Mouse (Mus musculus) MEL (cell line): ENCODE data around the gene Dpm2. TPM values are rescaled to one million over a fixed set of nuclear protein-coding genes. Genes with fewer than 3 reads are reported as not detected.

ENCODE experiments used
- DNase-seq: peaks from one replicate; pipeline ENCODE4 v3.0.0; 2011; ENCODE audit warnings: low read depth, low spot score
- H3K27ac ChIP-seq: 2 replicates; pipeline ENCODE4 v1.5.1; 2012; ENCODE audit warnings: low read depth, mild to moderate bottlenecking, control low read depth, low read length, moderate library complexity; ENCODE audit not compliant: control insufficient read depth
- H3K27me3 ChIP-seq, 2 experiments: fragments of 150-350 bp in 1 of 2; sonication (generic) in 1 of 2; 2 replicates each; pipeline ENCODE4 v1.6.1; 2012; ENCODE audit warnings: low read length in 2 of 2, mild to moderate bottlenecking in 2 of 2, improper control_type of control experiment in 1 of 2, moderate library complexity in 1 of 2; ENCODE audit not compliant: insufficient read depth in 2 of 2, control insufficient read depth in 1 of 2
- H3K36me3 ChIP-seq, 2 experiments: 2 replicates each; pipeline ENCODE4 v1.6.1; 2012 to 2014; ENCODE audit warnings: low read length in 2 of 2, improper control_type of control experiment in 1 of 2, inconsistent platforms in 1 of 2, mild to moderate bottlenecking in 1 of 2; ENCODE audit not compliant: insufficient read depth in 2 of 2, control insufficient read depth in 1 of 2
- H3K4me1 ChIP-seq, 2 experiments: fragments of 150-350 bp in 1 of 2; sonication (generic) in 1 of 2; 2 replicates each; pipeline ENCODE4 v1.6.1; 2012; ENCODE audit warnings: low read length in 2 of 2, improper control_type of control experiment in 1 of 2, mild to moderate bottlenecking in 1 of 2; ENCODE audit not compliant: insufficient read depth in 2 of 2, control insufficient read depth in 1 of 2
- H3K4me3 ChIP-seq, 2 experiments: fragments of 150-350 bp in 1 of 2; sonication (generic) in 1 of 2; 2 replicates each; pipeline ENCODE4 v1.5.1; 2012; ENCODE audit warnings: low read depth in 2 of 2, low read length in 2 of 2, mild to moderate bottlenecking in 2 of 2, moderate library complexity in 2 of 2, control low read depth in 1 of 2, improper control_type of control experiment in 1 of 2; ENCODE audit not compliant: control insufficient read depth in 1 of 2, insufficient read depth in 1 of 2
- H3K79me2 ChIP-seq: 2 replicates; pipeline ENCODE4 v1.6.1; 2012; ENCODE audit warnings: mild to moderate bottlenecking, low read length, moderate library complexity; ENCODE audit not compliant: control insufficient read depth, poor library complexity, insufficient read depth
- H3K9ac ChIP-seq: 2 replicates; pipeline ENCODE4 v1.6.1; 2012; ENCODE audit warnings: low read depth, mild to moderate bottlenecking, control low read depth, low read length, moderate library complexity; ENCODE audit not compliant: control insufficient read depth, poor library complexity, severe bottlenecking
- H3K9me3 ChIP-seq: fragments of 150-350 bp; sonication (generic); replicated peaks from 2 replicates; pipeline ENCODE4 v1.6.1; 2012; ENCODE audit warnings: mild to moderate bottlenecking, low read length, improper control_type of control experiment, moderate library complexity; ENCODE audit not compliant: insufficient read depth
- BHLHE40 ChIP-seq: IDR thresholded peaks from 2 replicates; pipeline ENCODE4 v1.6.1; 2012; ENCODE audit warnings: low read depth, mild to moderate bottlenecking, inconsistent platforms, low read length, improper control_type of control experiment, borderline replicate concordance
- CHD2 ChIP-seq: IDR thresholded peaks from 2 replicates; pipeline ENCODE4 v1.6.1; 2011; ENCODE audit warnings: low read length, improper control_type of control experiment
- E2F4 ChIP-seq: IDR thresholded peaks from 2 replicates; pipeline ENCODE4 v1.6.1; 2011; ENCODE audit warnings: low read depth, low read length, improper control_type of control experiment, borderline replicate concordance
- EP300 ChIP-seq, 2 experiments: IDR thresholded peaks; 2 replicates each; pipeline ENCODE4 v1.6.1; 2011; ENCODE audit warnings: improper control_type of control experiment in 2 of 2, low read length in 2 of 2, low read depth in 1 of 2, mild to moderate bottlenecking in 1 of 2
- ETS1 ChIP-seq: IDR thresholded peaks from 2 replicates; pipeline ENCODE4 v1.6.1; 2012; ENCODE audit warnings: low read depth, mild to moderate bottlenecking, inconsistent platforms, low read length, improper control_type of control experiment, moderate library complexity
- GABPA ChIP-seq: IDR thresholded peaks from 2 replicates; pipeline ENCODE4 v1.6.1; 2012; ENCODE audit warnings: low read depth, mild to moderate bottlenecking, inconsistent platforms, low read length, improper control_type of control experiment, moderate library complexity
- GATA1 ChIP-seq: IDR thresholded peaks from 2 replicates; pipeline ENCODE4 v1.6.1; 2011; ENCODE audit warnings: low read depth, low read length, improper control_type of control experiment
- HCFC1 ChIP-seq: IDR thresholded peaks from 2 replicates; pipeline ENCODE4 v1.6.1; 2012; ENCODE audit warnings: low read depth, mild to moderate bottlenecking, inconsistent platforms, low read length, improper control_type of control experiment, moderate library complexity
- JUND ChIP-seq: IDR thresholded peaks from 2 replicates; pipeline ENCODE4 v1.6.1; 2011; ENCODE audit warnings: low read depth, mild to moderate bottlenecking, improper control_type of control experiment, low read length
- KAT2A ChIP-seq: conservative IDR thresholded peaks from 2 replicates; pipeline ENCODE4 v1.6.1; 2012; ENCODE audit warnings: low read depth, low read length, improper control_type of control experiment, inconsistent platforms
- MAFK ChIP-seq: IDR thresholded peaks from 2 replicates; pipeline ENCODE4 v1.6.1; 2011; ENCODE audit warnings: low read depth, mild to moderate bottlenecking, low read length, improper control_type of control experiment, borderline replicate concordance
- MAX ChIP-seq: IDR thresholded peaks from 2 replicates; pipeline ENCODE4 v1.6.1; 2011; ENCODE audit warnings: low read length, improper control_type of control experiment
- MEF2A ChIP-seq: IDR thresholded peaks from 2 replicates; pipeline ENCODE4 v1.6.1; 2014; ENCODE audit warnings: low read depth, mild to moderate bottlenecking, inconsistent platforms, low read length, improper control_type of control experiment; ENCODE audit not compliant: poor library complexity, insufficient replicate concordance, severe bottlenecking; ENCODE audit errors: extremely low read depth
- MXI1 ChIP-seq: IDR thresholded peaks from 2 replicates; pipeline ENCODE4 v1.6.1; 2011; ENCODE audit warnings: mild to moderate bottlenecking, low read depth, low read length, improper control_type of control experiment
- MYC ChIP-seq: IDR thresholded peaks from 2 replicates; pipeline ENCODE4 v1.6.1; 2011; ENCODE audit warnings: low read depth, mild to moderate bottlenecking, low read length, improper control_type of control experiment, moderate library complexity
- NELFE ChIP-seq: IDR thresholded peaks from 2 replicates; pipeline ENCODE4 v1.6.1; 2011; ENCODE audit warnings: low read depth, low read length, improper control_type of control experiment
- NRF1 ChIP-seq: IDR thresholded peaks from 2 replicates; pipeline ENCODE4 v1.6.1; 2014; ENCODE audit warnings: low read depth, mild to moderate bottlenecking, inconsistent platforms, low read length, improper control_type of control experiment, moderate library complexity; ENCODE audit not compliant: poor library complexity, insufficient read depth, severe bottlenecking
- POLR2A ChIP-seq, 2 experiments: IDR thresholded peaks; 2 replicates each; pipeline ENCODE4 v1.6.1; 2011 to 2012; ENCODE audit warnings: low read length in 2 of 2, mild to moderate bottlenecking in 2 of 2, control low read depth in 1 of 2, improper control_type of control experiment in 1 of 2, low read depth in 1 of 2, moderate library complexity in 1 of 2; ENCODE audit not compliant: control insufficient read depth in 1 of 2, insufficient read depth in 1 of 2, poor library complexity in 1 of 2
- RCOR1 ChIP-seq: IDR thresholded peaks from 2 replicates; pipeline ENCODE4 v1.6.1; 2012; ENCODE audit warnings: low read depth, mild to moderate bottlenecking, inconsistent platforms, low read length, improper control_type of control experiment
- SIN3A ChIP-seq: IDR thresholded peaks from 2 replicates; pipeline ENCODE4 v1.6.1; 2012; ENCODE audit warnings: low read length, improper control_type of control experiment, inconsistent platforms
- TBP ChIP-seq: IDR thresholded peaks from 2 replicates; pipeline ENCODE4 v1.8.0; 2011; ENCODE audit warnings: low read depth, low read length, improper control_type of control experiment
- TCF12 ChIP-seq: IDR thresholded peaks from 2 replicates; pipeline ENCODE4 v1.6.1; 2014; ENCODE audit warnings: low read depth, mild to moderate bottlenecking, inconsistent platforms, low read length, improper control_type of control experiment, moderate library complexity
- UBTF ChIP-seq: IDR thresholded peaks from 2 replicates; pipeline ENCODE4 v1.6.1; 2012; ENCODE audit warnings: low read depth, mild to moderate bottlenecking, inconsistent platforms, low read length, improper control_type of control experiment, moderate library complexity, borderline replicate concordance; ENCODE audit not compliant: insufficient read depth
- USF1 ChIP-seq: IDR thresholded peaks from 2 replicates; pipeline ENCODE4 v1.6.1; 2014; ENCODE audit warnings: low read depth, mild to moderate bottlenecking, inconsistent platforms, low read length, improper control_type of control experiment, moderate library complexity
- USF2 ChIP-seq, 2 experiments: IDR thresholded peaks; 2 replicates each; pipeline ENCODE4 v1.6.1; 2011 to 2012; ENCODE audit warnings: improper control_type of control experiment in 2 of 2, low read length in 2 of 2, borderline replicate concordance in 1 of 2, inconsistent platforms in 1 of 2, low read depth in 1 of 2, mild to moderate bottlenecking in 1 of 2; ENCODE audit not compliant: insufficient read depth in 1 of 2
- ZC3H11A ChIP-seq: IDR thresholded peaks from 2 replicates; pipeline ENCODE4 v1.6.1; 2012; ENCODE audit warnings: low read depth, mild to moderate bottlenecking, inconsistent platforms, low read length, improper control_type of control experiment
- ZMIZ1 ChIP-seq: IDR thresholded peaks from 2 replicates; pipeline ENCODE4 v1.6.1; 2012; ENCODE audit warnings: low read depth, mild to moderate bottlenecking, inconsistent platforms, low read length, improper control_type of control experiment, moderate library complexity
- polyA plus RNA-seq, 2 experiments: library from polyadenylated mRNA; stranded (reverse) in 1 of 2; unstranded in 1 of 2; fragments of >175 nt in 1 of 2; fragments of >200 nt in 1 of 2; gene quantifications; 2 replicates each; pipeline versions ENCODE4 v1.2.1 to v1.2.4; 2012; ENCODE audit warnings: low replicate concordance in 2 of 2, low read depth in 1 of 2; ENCODE audit not compliant: insufficient read length in 2 of 2, insufficient read depth in 1 of 2, missing spikeins in 1 of 2
- total RNA-seq: library from RNA; depleted of rRNA; stranded (reverse); fragments of 300-350 nt; gene quantifications from 2 replicates; pipeline ENCODE4 v1.2.3, GENCODE M21; 2012

Gene Dpm2
- total and polyA plus RNA-seq, 3 experiments: 45.8 to 109 TPM; not detected in 1

- peak; percentile 74 for DNase-seq
- H3K4me3 ChIP-seq: peak overlapping the region; percentile 79 to 98
- peaks cover 0 to 15% of the 10 kb centered on the region in 2 experiments; a peak in 2 of 4 replicates for H3K36me3 ChIP-seq
- no peaks in the 10 kb centered on the region; the same call in 1 of the 2 replicates for H3K79me2 ChIP-seq
- H3K9ac ChIP-seq: peak overlapping the region; percentile 68
- H3K9me3 ChIP-seq: no peaks in the 10 kb centered on the region
- no peaks in the 10 kb centered on the region for H3K27me3 ChIP-seq
- TF ChIP-seq TBP (0 out of 2 replicates have a peak, but pooled peaks have one; percentile 11), POLR2A (IDR thresholded peaks at IDR 0.05; ENCODE audit: control insufficient read depth in 1 of 2, insufficient read depth in 1 of 2, low read depth in 1 of 2, low read length in 2 of 2, poor library complexity in 1 of 2) (no peak), MXI1 (peak; percentile 43), UBTF (no peak), SIN3A (peak; percentile 60), GATA1 (peak; percentile 83), EP300 (IDR thresholded peaks at IDR 0.05; ENCODE audit: low read depth in 1 of 2, low read length in 2 of 2) (peak in 1 of 2 experiments; percentile 22; a peak in 1 of 4 replicates)
- H3K27ac ChIP-seq: peak overlapping the region; percentile 56
- peaks cover 10 to 25% of the 10 kb centered on the region in 2 experiments for H3K4me1 ChIP-seq
These were observed 36.5 kb upstream of the Dpm2 start for GRCm38 (mm10) chr2:32534061-32534732.

- peaks cover 10 to 25% of the 10 kb centered on the region in 2 experiments for H3K4me1 ChIP-seq
- H3K79me2 ChIP-seq: no peaks in the 10 kb centered on the region; the same call in 1 of the 2 replicates
- DNase-seq: peak; percentile 97
- no peaks in the 10 kb centered on the region for H3K27me3 ChIP-seq
- H3K9ac ChIP-seq: peak within 1 kb of the TSS; percentile 72
- H3K36me3 ChIP-seq: peaks cover 0 to 15% of the 10 kb centered on the region in 2 experiments; a peak in 2 of 4 replicates
- peak within 1 kb of the TSS; percentile 56 for H3K27ac ChIP-seq
- H3K4me3 ChIP-seq: peak within 1 kb of the TSS; percentile 79 to 98
- no peaks in the 10 kb centered on the region for H3K9me3 ChIP-seq
- TF ChIP-seq MEF2A (no peak), ETS1 (no peak), TBP (no peak), USF2 (IDR thresholded peaks at IDR 0.05; ENCODE audit: borderline replicate concordance in 1 of 2, insufficient read depth in 1 of 2, low read depth in 1 of 2, low read length in 2 of 2) (no peak), RCOR1 (no peak), MYC (no peak), ZC3H11A (no peak), TCF12 (peak; percentile 25; the same call in 1 of the 2 replicates), USF1 (no peak), E2F4 (no peak), CHD2 (no peak), EP300 (IDR thresholded peaks at IDR 0.05; ENCODE audit: low read depth in 1 of 2, low read length in 2 of 2) (no peak), MAFK (no peak), ZMIZ1 (peak; percentile 58; the same call in 1 of the 2 replicates), GABPA (no peak), MAX (no peak), NRF1 (no peak), HCFC1 (peak; percentile 47), SIN3A (peak; percentile 57; the same call in 1 of the 2 replicates), UBTF (peak; percentile 92), KAT2A (no peak), BHLHE40 (no peak), JUND (no peak), NELFE (peak; percentile 59)
These were observed 35.8 kb upstream of the Dpm2 start, which contains the start of gene Fam102a for GRCm38 (mm10) chr2:32534733-32535471. TSS of gene Fam102a (plus strand) at chr2:32535332.
